Mouse (Mus musculus): ENCODE measurements around the gene Gm4981.
"Not testable (repeated sequence)": the region's sequence is repeated elsewhere in the genome, so short reads cannot be mapped to it uniquely, and the experiment has no call there.

Gene Gm4981

DNA sequence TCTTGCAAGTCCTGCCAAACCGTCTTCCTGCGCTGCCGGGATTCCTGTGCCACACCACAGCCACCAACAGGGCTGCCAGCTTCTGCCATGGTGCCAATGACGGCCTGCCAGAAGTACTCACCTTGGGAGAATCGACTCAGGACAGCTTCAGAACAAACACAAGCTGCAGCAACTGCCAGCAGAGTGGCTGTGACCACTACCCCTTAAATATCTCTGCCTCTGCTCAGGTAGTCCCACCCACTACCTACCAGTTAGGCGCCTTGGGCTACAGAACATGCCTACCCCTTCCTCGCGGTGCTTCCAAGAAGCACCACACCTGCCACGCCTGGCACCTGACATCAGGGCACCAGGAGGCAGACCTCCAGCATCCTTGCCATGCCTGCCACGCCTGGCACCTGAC lies at the start of gene Gm4981:
Gm4981 (minus strand) TSS at position 89 of the 400 bp plus-strand sequence.
- DNase-seq (ENCODE audit: low spot score), result no peak

DNA sequence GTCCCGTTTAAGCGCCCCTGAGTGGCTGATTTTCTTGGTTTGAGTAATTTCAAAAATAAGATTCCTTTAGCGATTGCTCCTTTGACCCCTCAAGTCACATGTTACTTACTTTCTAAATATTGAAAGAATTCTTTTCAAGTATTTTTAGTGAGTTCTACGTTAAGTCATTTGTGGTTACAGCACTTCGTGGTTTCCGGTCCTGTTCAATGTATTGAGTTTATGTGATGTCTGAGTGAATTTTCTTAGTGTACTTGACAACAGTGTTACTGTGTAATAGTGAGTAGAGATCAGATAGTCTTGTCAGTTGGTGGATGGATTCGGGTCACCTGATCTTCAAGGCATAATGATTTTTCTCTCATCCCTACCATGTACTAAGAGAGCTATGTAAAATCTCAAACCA lies 45.7 kb upstream of the Gm4981 start:
- no peak for DNase-seq (ENCODE audit: low spot score)

- no peak for DNase-seq (ENCODE audit: low spot score)
Observed at GRCm38 (mm10) chr10:58258466-58258865, 22.0 kb upstream of the Gm4981 start.

DNA sequence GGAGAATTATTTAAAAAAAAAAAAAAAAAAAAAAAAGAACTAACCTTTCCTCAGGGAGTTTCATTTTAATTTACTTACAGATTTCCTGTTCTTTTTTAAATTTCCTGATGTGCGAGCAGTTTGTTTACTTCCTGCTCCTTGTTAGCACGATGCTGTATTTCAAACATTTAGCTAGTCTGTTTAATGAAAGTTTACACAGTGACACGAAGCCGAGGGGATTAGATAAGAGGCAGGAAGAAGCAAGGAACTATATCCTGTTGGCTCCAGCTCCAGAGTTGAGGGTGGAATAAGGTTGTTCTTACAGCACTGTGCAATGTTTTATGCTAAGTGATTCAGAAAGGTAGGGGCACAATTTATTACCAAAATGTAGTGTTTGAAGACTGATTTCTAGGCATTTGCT lies 19.5 kb upstream of the Gm4981 start:
- no peak for DNase-seq (ENCODE audit: low spot score)

DNA sequence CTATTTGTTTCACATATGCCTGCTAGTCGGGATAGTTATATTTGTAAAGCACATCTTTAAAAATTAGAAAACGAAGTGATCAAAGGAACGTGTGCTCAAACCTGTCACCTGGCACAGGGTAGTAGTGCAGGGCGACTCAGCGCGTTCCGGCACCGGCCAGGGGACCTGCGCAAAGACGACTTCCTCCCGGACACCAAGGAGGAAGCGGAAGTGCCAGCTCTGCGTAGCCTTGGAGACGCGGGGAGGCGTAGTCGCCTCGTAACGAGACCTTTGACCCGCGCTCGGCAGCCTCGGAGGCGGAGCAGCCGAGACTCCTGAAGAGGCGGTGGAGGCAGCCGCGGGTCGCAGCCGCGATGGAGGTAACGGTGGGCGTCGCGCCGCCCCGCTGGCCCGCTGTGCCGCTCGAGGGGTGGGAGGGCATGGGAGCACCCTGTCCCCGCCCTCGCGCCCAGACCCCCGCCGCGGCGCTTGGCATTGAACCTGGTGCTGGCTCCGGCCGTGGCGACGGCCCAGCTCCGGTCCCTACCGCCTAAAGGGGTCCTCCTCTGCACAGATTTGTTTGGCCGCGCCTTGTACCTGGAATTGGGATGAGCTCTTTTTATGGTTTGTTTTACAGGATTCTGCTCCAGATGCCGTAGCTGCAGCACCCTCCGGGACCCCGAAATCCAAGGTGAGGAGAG lies 18.9 kb upstream of the Gm4981 start, which contains the start of gene Gcc2:
Gcc2 (plus strand) TSS at position 285 of the 680 bp plus-strand sequence.
- DNase-seq (ENCODE audit: low spot score), result peak; percentile 86

DNA sequence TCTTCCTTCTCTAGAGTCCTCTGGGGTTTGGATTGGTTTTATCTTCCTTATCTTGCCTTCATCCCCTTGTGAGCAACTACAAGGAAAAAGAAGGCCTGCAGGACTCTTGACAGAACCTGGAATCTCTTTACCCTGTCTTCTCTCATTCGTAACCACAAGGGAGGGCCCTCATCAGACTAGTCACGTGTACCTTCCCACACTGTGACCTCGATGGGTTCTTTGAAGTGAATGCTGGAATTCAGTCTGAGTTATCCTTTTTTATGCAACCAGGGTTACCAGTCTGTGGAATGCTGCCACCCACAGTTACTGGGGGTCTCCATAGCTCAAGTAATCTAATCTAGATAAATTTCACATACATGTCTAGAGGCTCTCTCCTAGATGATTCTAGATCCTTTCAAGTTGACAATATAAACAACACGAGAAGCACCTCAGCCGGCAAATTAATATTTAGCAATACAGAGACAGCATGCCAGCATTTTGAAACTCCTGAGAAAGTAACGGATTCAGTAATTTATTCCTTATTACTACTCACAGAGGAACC lies 18.2 kb upstream of the Gm4981 start:
- DNase-seq (ENCODE audit: low spot score), result no peak

DNA sequence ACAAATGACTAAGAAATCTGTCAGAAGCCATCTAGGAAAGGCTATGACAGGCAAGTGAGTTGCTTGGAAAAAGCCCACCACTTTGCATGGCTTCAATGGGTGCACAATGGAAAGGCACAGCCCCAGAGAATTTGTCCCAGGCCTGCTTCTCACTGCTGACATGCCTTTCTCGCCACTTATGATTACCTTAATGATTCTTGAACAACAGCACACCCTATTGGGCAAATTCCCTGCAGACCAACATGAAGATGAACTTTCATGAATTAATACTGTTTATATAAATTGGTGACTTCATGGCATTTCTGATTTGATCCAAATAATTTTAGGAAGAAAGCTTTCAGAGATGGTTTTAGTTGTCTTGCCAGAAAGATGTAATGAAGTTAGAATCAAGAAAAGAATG lies 13.0 kb upstream of the Gm4981 start:
- DNase-seq (ENCODE audit: low spot score), result no peak

- DNase-seq (ENCODE audit: low spot score), result not testable (repeated sequence)
Observed at GRCm38 (mm10) chr10:58238984-58239740, 2.7 kb upstream of the Gm4981 start.

- DNase-seq (ENCODE audit: low spot score), result not testable (repeated sequence)
Observed at GRCm38 (mm10) chr10:58234985-58235384, 1.5 kb downstream of the Gm4981 start.

DNA sequence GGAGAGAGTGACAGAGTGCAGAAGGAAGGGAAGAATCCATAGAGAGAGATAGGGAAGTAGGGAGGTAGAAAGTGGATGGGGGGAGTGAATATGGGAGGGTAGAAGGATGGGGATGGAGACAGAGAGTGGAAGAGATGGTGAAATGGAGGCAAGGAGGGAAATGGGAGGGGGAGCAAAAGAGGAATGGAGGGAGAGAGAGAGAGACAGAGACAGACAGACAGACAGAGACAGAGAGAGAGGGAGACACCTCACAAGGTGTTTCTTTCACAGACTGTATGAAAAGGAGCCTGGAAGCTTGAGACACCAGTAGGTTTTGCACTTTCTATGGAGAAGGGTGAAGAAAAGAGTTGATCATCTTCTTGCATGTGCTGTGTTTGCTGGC lies 2.8 kb downstream of the Gm4981 start:
- DNase-seq (ENCODE audit: low spot score), result not testable (repeated sequence)

DNA sequence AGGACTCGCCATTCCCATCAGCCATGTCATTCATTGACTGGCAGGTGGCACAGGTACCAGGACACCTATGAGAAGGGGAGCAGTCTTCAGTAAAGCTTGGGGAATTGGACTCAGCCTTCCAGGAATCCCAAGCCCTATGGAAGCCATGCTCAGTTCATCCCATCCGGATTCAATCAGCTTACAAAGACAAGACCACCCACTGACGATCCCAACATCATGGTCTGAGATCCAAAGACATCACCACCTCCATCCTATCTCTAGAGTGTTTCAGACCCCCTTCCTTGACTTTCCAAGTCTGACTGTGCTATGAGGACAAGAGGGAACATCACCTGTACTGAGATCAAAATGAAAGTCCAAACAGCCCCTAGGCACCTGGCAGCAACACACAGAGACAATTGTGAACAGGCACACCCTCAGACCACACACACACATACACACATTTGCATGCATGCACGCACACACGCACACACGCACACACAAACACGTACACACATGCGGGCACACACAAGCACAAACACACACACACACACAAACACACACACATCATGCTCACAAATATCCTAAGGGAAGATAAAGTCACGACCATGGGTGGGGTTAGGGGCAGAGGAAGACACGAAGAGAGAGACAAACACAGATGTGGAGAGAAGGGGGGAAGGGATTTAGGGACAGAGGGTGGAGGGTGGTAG lies 3.3 kb downstream of the Gm4981 start:
- DNase-seq (ENCODE audit: low spot score), result not testable (repeated sequence)

- not testable (repeated sequence) for DNase-seq (ENCODE audit: low spot score)
Observed at GRCm38 (mm10) chr10:58232641-58232969, 3.9 kb downstream of the Gm4981 start, which contains the start of gene Duxf3. Duxf3 (minus strand) TSS chr10:58232675.

DNA sequence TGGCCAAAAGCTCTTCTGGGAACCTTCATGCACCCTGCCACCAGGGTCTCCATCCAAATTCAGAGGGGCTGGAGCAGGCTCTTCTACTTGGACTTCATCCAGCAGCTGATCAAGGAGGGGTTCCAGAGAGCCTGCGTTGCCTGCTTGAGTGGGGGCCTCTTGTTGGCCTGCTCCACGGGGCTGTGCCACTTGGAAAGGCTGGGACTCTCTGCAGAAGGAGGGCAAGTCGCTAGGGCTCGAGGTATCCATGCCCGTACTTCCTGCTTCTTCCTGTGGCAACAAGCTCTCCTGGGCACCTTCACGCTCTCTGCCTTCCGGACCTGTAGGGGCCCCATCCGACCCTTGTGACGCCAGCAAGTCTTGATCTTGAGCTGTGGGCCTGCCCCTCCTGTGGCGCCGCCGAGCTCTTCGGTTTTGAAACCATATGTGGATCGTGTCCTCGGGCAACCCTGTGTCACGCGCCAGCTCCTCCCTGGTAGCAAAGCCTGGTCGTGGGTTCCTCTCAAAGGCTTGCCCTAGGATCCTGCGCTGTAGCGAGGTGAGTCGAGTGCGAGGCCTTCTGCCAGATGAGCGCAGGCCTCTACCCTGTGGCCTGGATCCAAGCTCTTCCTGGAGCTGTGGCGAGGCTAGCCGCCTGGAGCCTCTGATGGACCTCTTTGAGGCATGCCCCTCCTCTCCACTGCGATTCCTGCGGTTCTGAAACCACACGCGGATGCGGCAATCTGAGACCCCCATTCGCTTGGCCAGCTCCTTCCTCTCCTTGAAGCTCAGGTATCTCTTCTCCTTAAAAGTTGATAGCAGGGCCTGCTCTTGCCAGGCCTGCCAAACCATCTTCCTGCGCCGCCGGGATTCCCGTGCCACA lies 4.5 kb downstream of the Gm4981 start:
- not testable (repeated sequence) for DNase-seq (ENCODE audit: low spot score)

- DNase-seq (ENCODE audit: low spot score), result not testable (repeated sequence)
Observed at GRCm38 (mm10) chr10:58231088-58231487, 5.4 kb downstream of the Gm4981 start.

DNA sequence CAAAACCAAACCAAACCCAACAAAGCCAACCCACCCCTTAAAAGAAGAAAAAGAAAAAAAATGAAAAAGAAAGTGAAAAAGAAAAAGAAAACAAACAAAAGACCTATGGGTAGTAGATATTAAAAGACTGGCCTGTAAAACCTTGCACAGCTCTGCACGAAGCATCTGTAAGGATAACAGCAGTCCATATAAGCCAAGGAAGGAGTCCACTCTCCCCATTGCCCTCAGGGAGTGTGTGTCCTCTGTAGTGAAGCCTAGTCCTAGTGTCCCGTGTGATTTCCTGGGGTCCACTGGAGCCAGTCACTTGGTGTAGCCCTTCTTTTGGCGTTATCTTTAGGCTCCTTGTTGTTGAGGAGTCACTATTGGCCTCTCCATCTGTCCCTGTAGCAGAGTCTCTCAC lies 6.5 kb downstream of the Gm4981 start:
- DNase-seq (ENCODE audit: low spot score), result not testable (repeated sequence)

DNA sequence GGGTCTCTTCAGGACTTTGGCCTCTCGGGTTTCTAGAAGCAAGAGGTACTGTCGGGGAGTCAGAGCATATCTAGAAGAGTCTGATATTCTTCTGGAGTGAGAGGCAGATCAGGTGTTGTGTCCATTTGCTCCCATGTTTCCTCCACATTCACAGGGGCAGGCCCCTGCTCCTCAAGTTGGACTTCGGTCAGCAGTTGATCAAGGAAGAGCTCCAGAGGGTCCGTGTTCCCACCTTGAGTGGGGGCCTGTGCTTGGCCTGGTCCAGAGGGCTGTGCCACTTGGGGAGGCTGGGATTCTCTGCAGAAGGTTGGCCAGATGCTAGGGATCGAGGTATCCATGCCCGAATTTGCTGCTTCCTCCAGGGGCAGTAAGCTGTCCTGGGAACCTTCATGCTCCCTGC lies 8.7 kb downstream of the Gm4981 start:
- DNase-seq (ENCODE audit: low spot score), result not testable (repeated sequence)

GRCm38 (mm10) chr10:58226357-58226756 lies 10.1 kb downstream of the Gm4981 start:
- not testable (repeated sequence) for DNase-seq (ENCODE audit: low spot score)

DNA sequence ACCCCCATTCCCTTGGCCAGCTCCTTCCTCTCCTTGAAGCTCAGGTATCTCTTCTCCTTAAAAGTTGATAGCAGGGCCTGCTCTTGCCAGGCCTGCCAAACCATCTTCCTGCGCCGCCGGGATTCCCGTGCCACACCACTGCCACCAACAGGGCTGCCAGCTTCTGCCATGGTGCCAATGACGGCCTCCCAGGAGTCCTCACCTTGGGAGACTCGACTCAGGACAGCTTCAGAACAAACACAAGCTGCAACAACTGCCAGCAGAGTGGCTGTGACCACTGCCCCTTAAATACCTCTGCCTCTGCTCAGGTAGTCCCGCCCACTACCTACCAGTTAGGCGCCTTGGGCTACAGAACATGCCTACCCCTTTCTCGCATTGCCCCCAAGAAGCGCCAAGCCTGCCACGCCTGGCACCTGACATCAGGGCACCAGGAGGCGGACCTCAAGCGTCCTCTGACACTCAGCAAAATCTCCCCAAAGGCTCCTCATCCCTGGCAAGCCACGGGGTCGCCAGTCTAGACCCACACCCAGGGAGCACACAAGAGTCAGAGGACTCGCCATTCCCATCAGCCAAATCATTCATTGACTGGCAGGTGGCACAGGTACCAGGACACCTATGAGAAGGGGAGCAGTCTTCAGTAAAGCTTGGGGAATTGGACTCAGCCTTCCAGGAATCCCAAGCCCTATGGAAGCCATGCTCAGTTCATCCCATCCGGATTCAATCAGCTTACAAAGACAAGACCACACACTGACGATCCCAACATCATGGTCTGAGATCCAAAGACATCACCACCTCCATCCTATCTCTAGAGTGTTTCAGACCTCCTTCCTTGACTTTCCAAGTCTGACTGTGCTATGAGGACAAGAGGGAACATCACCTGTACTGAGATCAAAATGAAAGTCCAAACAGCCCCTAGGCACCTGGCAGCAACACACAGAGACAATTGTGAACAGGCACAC lies 11.4 kb downstream of the Gm4981 start, which contains the start of gene AW822073:
AW822073 (minus strand) TSS at position 104 of the 959 bp plus-strand sequence.
- DNase-seq (ENCODE audit: low spot score), result not testable (repeated sequence)

GRCm38 (mm10) chr10:58223972-58224805 lies 12.3 kb downstream of the Gm4981 start:
- not testable (repeated sequence) for DNase-seq (ENCODE audit: low spot score)

Measured in left cerebral cortex, adult 11 months (tissue).